Mouse (Mus musculus) MEL (cell line): Measurements from ENCODE around the gene Kcnt2. TPM values are rescaled to one million over a fixed set of nuclear protein-coding genes. Genes with fewer than 3 reads are reported as not detected.

Source experiments
- DNase-seq: peaks from one replicate; pipeline ENCODE4 v3.0.0; 2011; ENCODE audit warnings: low read depth, low spot score
- H3K27ac ChIP-seq: 2 replicates; pipeline ENCODE4 v1.5.1; 2012; ENCODE audit warnings: low read depth, mild to moderate bottlenecking, control low read depth, low read length, moderate library complexity; ENCODE audit not compliant: control insufficient read depth
- H3K27me3 ChIP-seq, 2 experiments: fragments of 150-350 bp in 1 of 2; sonication (generic) in 1 of 2; 2 replicates each; pipeline ENCODE4 v1.6.1; 2012; ENCODE audit warnings: low read length in 2 of 2, mild to moderate bottlenecking in 2 of 2, improper control_type of control experiment in 1 of 2, moderate library complexity in 1 of 2; ENCODE audit not compliant: insufficient read depth in 2 of 2, control insufficient read depth in 1 of 2
- H3K36me3 ChIP-seq, 2 experiments: 2 replicates each; pipeline ENCODE4 v1.6.1; 2012 to 2014; ENCODE audit warnings: low read length in 2 of 2, improper control_type of control experiment in 1 of 2, inconsistent platforms in 1 of 2, mild to moderate bottlenecking in 1 of 2; ENCODE audit not compliant: insufficient read depth in 2 of 2, control insufficient read depth in 1 of 2
- H3K4me1 ChIP-seq, 2 experiments: fragments of 150-350 bp in 1 of 2; sonication (generic) in 1 of 2; 2 replicates each; pipeline ENCODE4 v1.6.1; 2012; ENCODE audit warnings: low read length in 2 of 2, improper control_type of control experiment in 1 of 2, mild to moderate bottlenecking in 1 of 2; ENCODE audit not compliant: insufficient read depth in 2 of 2, control insufficient read depth in 1 of 2
- H3K4me3 ChIP-seq, 2 experiments: fragments of 150-350 bp in 1 of 2; sonication (generic) in 1 of 2; 2 replicates each; pipeline ENCODE4 v1.5.1; 2012; ENCODE audit warnings: low read depth in 2 of 2, low read length in 2 of 2, mild to moderate bottlenecking in 2 of 2, moderate library complexity in 2 of 2, control low read depth in 1 of 2, improper control_type of control experiment in 1 of 2; ENCODE audit not compliant: control insufficient read depth in 1 of 2, insufficient read depth in 1 of 2
- H3K79me2 ChIP-seq: 2 replicates; pipeline ENCODE4 v1.6.1; 2012; ENCODE audit warnings: mild to moderate bottlenecking, low read length, moderate library complexity; ENCODE audit not compliant: control insufficient read depth, poor library complexity, insufficient read depth
- H3K9ac ChIP-seq: 2 replicates; pipeline ENCODE4 v1.6.1; 2012; ENCODE audit warnings: low read depth, mild to moderate bottlenecking, control low read depth, low read length, moderate library complexity; ENCODE audit not compliant: control insufficient read depth, poor library complexity, severe bottlenecking
- H3K9me3 ChIP-seq: fragments of 150-350 bp; sonication (generic); replicated peaks from 2 replicates; pipeline ENCODE4 v1.6.1; 2012; ENCODE audit warnings: mild to moderate bottlenecking, low read length, improper control_type of control experiment, moderate library complexity; ENCODE audit not compliant: insufficient read depth
- BHLHE40 ChIP-seq: IDR thresholded peaks from 2 replicates; pipeline ENCODE4 v1.6.1; 2012; ENCODE audit warnings: low read depth, mild to moderate bottlenecking, inconsistent platforms, low read length, improper control_type of control experiment, borderline replicate concordance
- E2F4 ChIP-seq: IDR thresholded peaks from 2 replicates; pipeline ENCODE4 v1.6.1; 2011; ENCODE audit warnings: low read depth, low read length, improper control_type of control experiment, borderline replicate concordance
- ELF1 ChIP-seq: IDR thresholded peaks from 2 replicates; pipeline ENCODE4 v1.6.1; 2014; ENCODE audit warnings: low read depth, mild to moderate bottlenecking, inconsistent platforms, low read length, improper control_type of control experiment, moderate library complexity
- EP300 ChIP-seq, 2 experiments: IDR thresholded peaks; 2 replicates each; pipeline ENCODE4 v1.6.1; 2011; ENCODE audit warnings: improper control_type of control experiment in 2 of 2, low read length in 2 of 2, low read depth in 1 of 2, mild to moderate bottlenecking in 1 of 2
- ETS1 ChIP-seq: IDR thresholded peaks from 2 replicates; pipeline ENCODE4 v1.6.1; 2012; ENCODE audit warnings: low read depth, mild to moderate bottlenecking, inconsistent platforms, low read length, improper control_type of control experiment, moderate library complexity
- JUND ChIP-seq: IDR thresholded peaks from 2 replicates; pipeline ENCODE4 v1.6.1; 2011; ENCODE audit warnings: low read depth, mild to moderate bottlenecking, improper control_type of control experiment, low read length
- KAT2A ChIP-seq: conservative IDR thresholded peaks from 2 replicates; pipeline ENCODE4 v1.6.1; 2012; ENCODE audit warnings: low read depth, low read length, improper control_type of control experiment, inconsistent platforms
- MAX ChIP-seq: IDR thresholded peaks from 2 replicates; pipeline ENCODE4 v1.6.1; 2011; ENCODE audit warnings: low read length, improper control_type of control experiment
- MEF2A ChIP-seq: IDR thresholded peaks from 2 replicates; pipeline ENCODE4 v1.6.1; 2014; ENCODE audit warnings: low read depth, mild to moderate bottlenecking, inconsistent platforms, low read length, improper control_type of control experiment; ENCODE audit not compliant: poor library complexity, insufficient replicate concordance, severe bottlenecking; ENCODE audit errors: extremely low read depth
- MYC ChIP-seq: IDR thresholded peaks from 2 replicates; pipeline ENCODE4 v1.6.1; 2011; ENCODE audit warnings: low read depth, mild to moderate bottlenecking, low read length, improper control_type of control experiment, moderate library complexity
- NELFE ChIP-seq: IDR thresholded peaks from 2 replicates; pipeline ENCODE4 v1.6.1; 2011; ENCODE audit warnings: low read depth, low read length, improper control_type of control experiment
- NRF1 ChIP-seq: IDR thresholded peaks from 2 replicates; pipeline ENCODE4 v1.6.1; 2014; ENCODE audit warnings: low read depth, mild to moderate bottlenecking, inconsistent platforms, low read length, improper control_type of control experiment, moderate library complexity; ENCODE audit not compliant: poor library complexity, insufficient read depth, severe bottlenecking
- POLR2A ChIP-seq, 2 experiments: IDR thresholded peaks; 2 replicates each; pipeline ENCODE4 v1.6.1; 2011 to 2012; ENCODE audit warnings: low read length in 2 of 2, mild to moderate bottlenecking in 2 of 2, control low read depth in 1 of 2, improper control_type of control experiment in 1 of 2, low read depth in 1 of 2, moderate library complexity in 1 of 2; ENCODE audit not compliant: control insufficient read depth in 1 of 2, insufficient read depth in 1 of 2, poor library complexity in 1 of 2
- RCOR1 ChIP-seq: IDR thresholded peaks from 2 replicates; pipeline ENCODE4 v1.6.1; 2012; ENCODE audit warnings: low read depth, mild to moderate bottlenecking, inconsistent platforms, low read length, improper control_type of control experiment
- SIN3A ChIP-seq: IDR thresholded peaks from 2 replicates; pipeline ENCODE4 v1.6.1; 2012; ENCODE audit warnings: low read length, improper control_type of control experiment, inconsistent platforms
- SMC3 ChIP-seq: IDR thresholded peaks from 2 replicates; pipeline ENCODE4 v1.6.1; 2011; ENCODE audit warnings: low read depth, low read length, improper control_type of control experiment
- TAL1 ChIP-seq: IDR thresholded peaks from 2 replicates; pipeline ENCODE4 v1.6.1; 2012; ENCODE audit warnings: mild to moderate bottlenecking, inconsistent platforms, low read length, moderate library complexity, mixed read lengths
- ZC3H11A ChIP-seq: IDR thresholded peaks from 2 replicates; pipeline ENCODE4 v1.6.1; 2012; ENCODE audit warnings: low read depth, mild to moderate bottlenecking, inconsistent platforms, low read length, improper control_type of control experiment
- ZMIZ1 ChIP-seq: IDR thresholded peaks from 2 replicates; pipeline ENCODE4 v1.6.1; 2012; ENCODE audit warnings: low read depth, mild to moderate bottlenecking, inconsistent platforms, low read length, improper control_type of control experiment, moderate library complexity
- polyA plus RNA-seq, 2 experiments: library from polyadenylated mRNA; stranded (reverse) in 1 of 2; unstranded in 1 of 2; fragments of >175 nt in 1 of 2; fragments of >200 nt in 1 of 2; gene quantifications; 2 replicates each; pipeline versions ENCODE4 v1.2.1 to v1.2.4; 2012; ENCODE audit warnings: low replicate concordance in 2 of 2, low read depth in 1 of 2; ENCODE audit not compliant: insufficient read length in 2 of 2, insufficient read depth in 1 of 2, missing spikeins in 1 of 2
- total RNA-seq: library from RNA; depleted of rRNA; stranded (reverse); fragments of 300-350 nt; gene quantifications from 2 replicates; pipeline ENCODE4 v1.2.3, GENCODE M21; 2012

Gene Kcnt2
- total and polyA plus RNA-seq, 3 experiments: not detected

- no peak for TF ChIP-seq ZC3H11A
- TF ChIP-seq SIN3A: no peak
- TF ChIP-seq NELFE: no peak
- TF ChIP-seq MYC: no peak
- no peak for TF ChIP-seq ETS1
- no peak for TF ChIP-seq TAL1
- no peak for TF ChIP-seq MEF2A
- TF ChIP-seq ZMIZ1: no peak
- no peak for TF ChIP-seq RCOR1
- Histone ChIP-seq H3K36me3 (no peaks in the 10 kb centered on the region), H3K27me3 (no peaks in the 10 kb centered on the region), H3K9ac (no peak overlapping the region), H3K27ac (no peak overlapping the region), H3K9me3 (no peaks in the 10 kb centered on the region), H3K4me1 (no peaks in the 10 kb centered on the region), H3K79me2 (no peaks in the 10 kb centered on the region), H3K4me3 (no peak overlapping the region)
- no peak for DNase-seq
Observed at GRCm38 (mm10) chr1:140443904-140444303, 197.9 kb downstream of the Kcnt2 start.

GRCm38 (mm10) chr1:140444394-140444793 lies 198.4 kb downstream of the Kcnt2 start:
- Histone ChIP-seq H3K4me3 (no peak overlapping the region), H3K79me2 (no peaks in the 10 kb centered on the region), H3K27me3 (no peaks in the 10 kb centered on the region), H3K36me3 (no peaks in the 10 kb centered on the region), H3K27ac (no peak overlapping the region), H3K4me1 (no peaks in the 10 kb centered on the region), H3K9me3 (no peaks in the 10 kb centered on the region), H3K9ac (no peak overlapping the region)
- TF ChIP-seq MEF2A: no peak
- no peak for TF ChIP-seq SMC3
- TF ChIP-seq ZC3H11A: no peak
- TF ChIP-seq JUND: no peak
- TF ChIP-seq NRF1: no peak
- TF ChIP-seq E2F4: no peak
- TF ChIP-seq ETS1: no peak
- TF ChIP-seq POLR2A (IDR thresholded peaks at IDR 0.05; ENCODE audit: control insufficient read depth in 1 of 2, insufficient read depth in 1 of 2, low read depth in 1 of 2, low read length in 2 of 2, poor library complexity in 1 of 2): no peak
- no peak for TF ChIP-seq BHLHE40
- no peak for TF ChIP-seq ELF1
- no peak for TF ChIP-seq SIN3A
- TF ChIP-seq EP300 (IDR thresholded peaks at IDR 0.05; ENCODE audit: low read depth in 1 of 2, low read length in 2 of 2): no peak
- TF ChIP-seq KAT2A: no peak
- no peak for TF ChIP-seq MAX
- DNase-seq: no peak
